Mouse (Mus musculus) macrophage (primary cell): ENCODE data around the gene Olfr1392. TPM values are rescaled to one million over a fixed set of nuclear protein-coding genes. Genes with fewer than 3 reads are reported as not detected.
A peak's percentile ranks its signal among the peaks of the same experiment; 100 is the strongest.

Source experiments
- H3K27ac ChIP-seq: fragments of 350-480 bp; formaldehyde crosslinking; 2 replicates; pipeline ENCODE4 v1.9.0; 2021
- H3K36me3 ChIP-seq: fragments of 350-480 bp; formaldehyde crosslinking; 2 replicates; pipeline ENCODE4 v1.9.0; 2021; ENCODE audit errors: inconsistent target
- H3K4me3 ChIP-seq: fragments of 350-480 bp; formaldehyde crosslinking; 2 replicates; pipeline ENCODE4 v1.9.0; 2021; ENCODE audit errors: inconsistent target
- H3K79me2 ChIP-seq: fragments of 350-480 bp; formaldehyde crosslinking; 2 replicates; pipeline ENCODE4 v1.9.0; 2021; ENCODE audit errors: inconsistent target
- WGBS: methylation state at CpG from one replicate; pipeline ENCODE4 v1.1.7; 2026; ENCODE audit warnings: inconsistent platforms; ENCODE audit not compliant: missing documents; 5-methylcytosine and 5-hydroxymethylcytosine counted together
- polyA plus RNA-seq: library from polyadenylated mRNA; stranded (reverse); fragments of 250-400 nt; gene quantifications from 3 replicates; pipeline ENCODE4 v1.2.4, GENCODE M21; 2018; ENCODE audit warnings: inconsistent platforms

The Olfr1392 gene
- polyA plus RNA-seq, 1 experiment from 2014 or later: 0.16 TPM

- no peaks in the 10 kb centered on the region for H3K36me3 ChIP-seq
- H3K4me3 ChIP-seq: peak overlapping the region; percentile 3; the same call in 1 of the 2 replicates
- peak overlapping the region; percentile 90 for H3K27ac ChIP-seq
- 10% methylated on average over 2 of the region's 2 CpGs for WGBS
- H3K79me2 ChIP-seq: peaks cover 50% of the 10 kb centered on the region
These were observed 37.8 kb upstream of the Olfr1392 start for GRCm38 (mm10) chr11:49247255-49247654.

GRCm38 (mm10) chr11:49248226-49248973 is 36.7 kb upstream of the Olfr1392 start:
- H3K4me3 ChIP-seq: peak overlapping the region; percentile 27; the same call in 1 of the 2 replicates
- peaks cover 59% of the 10 kb centered on the region for H3K79me2 ChIP-seq
- H3K27ac ChIP-seq: peak overlapping the region; percentile 90
- WGBS: 18% methylated on average over 6 of the region's 6 CpGs
- H3K36me3 ChIP-seq: peaks cover under 1% of the 10 kb centered on the region; the same call in 1 of the 2 replicates

GRCm38 (mm10) chr11:49248974-49249700 is 35.9 kb upstream of the Olfr1392 start:
- Histone ChIP-seq H3K4me3 (peak overlapping the region; percentile 27), H3K36me3 (peaks cover 8% of the 10 kb centered on the region), H3K79me2 (peaks cover 66% of the 10 kb centered on the region), H3K27ac (peak overlapping the region; percentile 90)
- WGBS: 14% methylated on average over 6 of the region's 6 CpGs

GRCm38 (mm10) chr11:49249811-49250421 is 35.2 kb upstream of the Olfr1392 start:
- Histone ChIP-seq H3K27ac (peak overlapping the region; percentile 90), H3K36me3 (peaks cover 15% of the 10 kb centered on the region), H3K4me3 (peak overlapping the region; percentile 27), H3K79me2 (peaks cover 74% of the 10 kb centered on the region)
- WGBS: 1% methylated on average over 7 of the region's 10 CpGs

GRCm38 (mm10) chr11:49250422-49251379 is 34.4 kb upstream of the Olfr1392 start:
- Histone ChIP-seq H3K36me3 (peaks cover 22% of the 10 kb centered on the region), H3K79me2 (peaks cover 82% of the 10 kb centered on the region), H3K27ac (peak overlapping the region; percentile 90), H3K4me3 (peak overlapping the region; percentile 72)
- under 1% methylated on average over 42 of the region's 45 CpGs for WGBS

- WGBS: 1% methylated on average over 7 of the region's 7 CpGs
- Histone ChIP-seq H3K36me3 (peaks cover 29% of the 10 kb centered on the region), H3K27ac (peak overlapping the region; percentile 90), H3K79me2 (peaks cover 86% of the 10 kb centered on the region), H3K4me3 (peak overlapping the region; percentile 72)
These were observed 33.7 kb upstream of the Olfr1392 start for GRCm38 (mm10) chr11:49251380-49251761.

GRCm38 (mm10) chr11:49252048-49252447 is 33.0 kb upstream of the Olfr1392 start:
- Histone ChIP-seq H3K79me2 (peaks cover 86% of the 10 kb centered on the region), H3K27ac (peak overlapping the region; percentile 90), H3K4me3 (peak overlapping the region; percentile 72), H3K36me3 (peaks cover 32% of the 10 kb centered on the region)
- 19% methylated on average over 5 of the region's 5 CpGs for WGBS

- Histone ChIP-seq H3K79me2 (peaks cover 86% of the 10 kb centered on the region), H3K27ac (peak overlapping the region; percentile 90), H3K4me3 (no peak overlapping the region), H3K36me3 (peaks cover 36% of the 10 kb centered on the region)
- WGBS: 26% methylated on average over 6 of the region's 6 CpGs
These were observed 32.0 kb upstream of the Olfr1392 start for GRCm38 (mm10) chr11:49253035-49253434.

- no peak overlapping the region for H3K27ac ChIP-seq
- H3K4me3 ChIP-seq: no peak overlapping the region
- 86% methylated on average over 2 of the region's 2 CpGs for WGBS
- peaks cover 67% of the 10 kb centered on the region for H3K36me3 ChIP-seq
- peaks cover 95% of the 10 kb centered on the region for H3K79me2 ChIP-seq
These were observed 25.8 kb upstream of the Olfr1392 start for GRCm38 (mm10) chr11:49259296-49259695.

- H3K4me3 ChIP-seq: no peak overlapping the region
- no peak overlapping the region for H3K27ac ChIP-seq
- WGBS: 11% methylated on average over 1 of the region's 1 CpGs
- H3K79me2 ChIP-seq: peaks cover 89% of the 10 kb centered on the region
- peaks cover 67% of the 10 kb centered on the region for H3K36me3 ChIP-seq
These were observed 25.3 kb upstream of the Olfr1392 start for GRCm38 (mm10) chr11:49259829-49260228.

- Histone ChIP-seq H3K36me3 (peaks cover 65% of the 10 kb centered on the region), H3K79me2 (peaks cover 80% of the 10 kb centered on the region), H3K27ac (no peak overlapping the region), H3K4me3 (no peak overlapping the region)
- 94% methylated on average over 20 of the region's 21 CpGs for WGBS
These were observed 24.3 kb upstream of the Olfr1392 start for GRCm38 (mm10) chr11:49260598-49261312.

- Histone ChIP-seq H3K79me2 (peaks cover 74% of the 10 kb centered on the region), H3K27ac (no peak overlapping the region), H3K4me3 (no peak overlapping the region), H3K36me3 (peaks cover 59% of the 10 kb centered on the region)
- 94% methylated on average over 14 of the region's 14 CpGs for whole genome bisulfite sequencing
These were observed 23.7 kb upstream of the Olfr1392 start for GRCm38 (mm10) chr11:49261313-49261855.

- H3K36me3 ChIP-seq: peaks cover 54% of the 10 kb centered on the region
- WGBS: 95% methylated on average over 5 of the region's 5 CpGs
- H3K27ac ChIP-seq: no peak overlapping the region
- H3K4me3 ChIP-seq: no peak overlapping the region
- peaks cover 65% of the 10 kb centered on the region for H3K79me2 ChIP-seq
These were observed 22.8 kb upstream of the Olfr1392 start for GRCm38 (mm10) chr11:49262286-49262685.
